Mouse (Mus musculus) forebrain, postnatal 0 days (tissue): ENCODE results near the gene 5730596B20Rik. TPM values are rescaled to one million over a fixed set of nuclear protein-coding genes. Genes with fewer than 3 reads are reported as not detected.

ENCODE experiments used
- ATAC-seq: fragments of 200-750 bp; cut with Nextera tagmentation; 2 replicates; pipeline ENCODE4 v1.8.0; 2017; ENCODE audit warnings: mild to moderate bottlenecking, moderate library complexity
- DNase-seq: peaks from one replicate; pipeline ENCODE4 v3.0.0-alpha.2; 2015
- H3K27ac ChIP-seq: fragments of 300-500 bp; sonication (generic); 2 replicates; pipeline ENCODE4 v1.5.1; 2014; ENCODE audit warnings: low read depth, mild to moderate bottlenecking, antibody characterized with exemption, low read length, moderate library complexity, mixed read lengths
- H3K27me3 ChIP-seq: fragments of 300-500 bp; sonication (generic); 2 replicates; pipeline ENCODE4 v1.6.1; 2014; ENCODE audit warnings: mild to moderate bottlenecking, low read length, mixed read lengths; ENCODE audit not compliant: insufficient read depth
- H3K36me3 ChIP-seq: fragments of 300-500 bp; sonication (generic); 2 replicates; pipeline ENCODE4 v1.6.1; 2014; ENCODE audit warnings: mild to moderate bottlenecking, moderate library complexity; ENCODE audit not compliant: insufficient read depth
- H3K4me1 ChIP-seq: fragments of 300-500 bp; sonication (generic); 2 replicates; pipeline ENCODE4 v1.6.1; 2014; ENCODE audit warnings: antibody characterized with exemption; ENCODE audit not compliant: insufficient read depth
- H3K4me2 ChIP-seq: fragments of 300-500 bp; sonication (generic); 2 replicates; pipeline ENCODE4 v1.6.1; 2014; ENCODE audit warnings: low read depth, mild to moderate bottlenecking, moderate library complexity
- H3K4me3 ChIP-seq: fragments of 300-500 bp; sonication (generic); 2 replicates; pipeline ENCODE4 v1.5.1; 2014; ENCODE audit warnings: low read depth, low read length, mixed read lengths
- H3K9ac ChIP-seq: fragments of 300-500 bp; sonication (generic); 2 replicates; pipeline ENCODE4 v1.6.1; 2014; ENCODE audit warnings: mild to moderate bottlenecking
- H3K9me3 ChIP-seq: fragments of 300-500 bp; sonication (generic); 2 replicates; pipeline ENCODE4 v1.6.1; 2016; ENCODE audit warnings: low read length
- CTCF ChIP-seq: sonication (generic); IDR thresholded peaks from 2 replicates; pipeline ENCODE4 v1.5.1; 2016; ENCODE audit warnings: antibody characterized with exemption, control low read depth, low read depth
- WGBS: fragments of 180-500 bp; shearing (Covaris S2); extraction: QIAGEN DNeasy Blood & Tissue Kit; methylation state at CpG from one replicate; pipeline ENCODE4 v1.1.7; 2014; 5-methylcytosine and 5-hydroxymethylcytosine counted together
- polyA plus RNA-seq: library from polyadenylated mRNA; unstranded; fragments of >200 nt; fragmentation: Nextera tagmentation; extraction: Ambion mirVana; gene quantifications from 2 replicates; pipeline ENCODE4 v1.2.1, GENCODE M21; 2015
- total RNA-seq: library from RNA; depleted of rRNA; stranded (reverse); fragments of >200 nt; gene quantifications from 2 replicates; pipeline ENCODE4 v1.2.3, GENCODE M21; 2014

5730596B20Rik gene
- total and polyA plus RNA-seq, 2 experiments from 2014 or later = not detected

GRCm38 (mm10) chr6:52189909-52190308 is 12.6 kb downstream of the 5730596B20Rik start:
- TF ChIP-seq CTCF = no peak
- no peaks in the 10 kb centered on the region for H3K36me3 ChIP-seq
- WGBS = 3% methylated on average over 8 of the region's 8 CpGs
- no peak overlapping the region for H3K4me3 ChIP-seq
- DNase-seq = no peak
- H3K27me3 ChIP-seq = peaks cover 99% of the 10 kb centered on the region
- H3K4me2 ChIP-seq = no peak overlapping the region
- H3K27ac ChIP-seq = no peak overlapping the region
- no peak overlapping the region for H3K9ac ChIP-seq
- no peak for ATAC-seq
- no peaks in the 10 kb centered on the region for H3K4me1 ChIP-seq
- H3K9me3 ChIP-seq = no peaks in the 10 kb centered on the region

DNA sequence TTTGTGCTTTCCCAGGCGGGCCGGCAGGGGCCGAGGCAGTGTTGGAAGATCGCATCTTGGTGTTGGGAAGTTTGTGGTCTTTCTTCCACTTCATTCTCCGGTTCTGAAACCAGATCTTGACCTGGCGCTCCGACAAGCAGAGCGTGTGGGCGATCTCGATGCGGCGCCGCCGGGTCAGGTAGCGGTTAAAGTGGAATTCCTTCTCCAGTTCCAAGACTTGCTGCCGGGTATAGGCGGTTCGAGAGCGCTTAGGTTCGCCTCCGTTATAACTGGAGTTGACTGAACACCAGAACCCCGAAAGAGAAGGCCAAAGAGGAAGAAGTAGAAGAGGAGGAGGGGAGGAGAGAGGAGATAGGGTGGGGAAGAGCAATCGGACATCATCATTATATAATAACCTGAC is 13.1 kb downstream of the 5730596B20Rik start:
- Histone ChIP-seq H3K9me3 (no peaks in the 10 kb centered on the region), H3K4me3 (no peak overlapping the region), H3K4me2 (no peak overlapping the region), H3K27ac (no peak overlapping the region), H3K4me1 (no peaks in the 10 kb centered on the region), H3K36me3 (no peaks in the 10 kb centered on the region), H3K27me3 (peaks cover 99% of the 10 kb centered on the region), H3K9ac (no peak overlapping the region)
- WGBS = under 1% methylated on average over 23 of the region's 23 CpGs
- DNase-seq (no peak), ATAC-seq (no peak)
- TF ChIP-seq CTCF = no peak

DNA sequence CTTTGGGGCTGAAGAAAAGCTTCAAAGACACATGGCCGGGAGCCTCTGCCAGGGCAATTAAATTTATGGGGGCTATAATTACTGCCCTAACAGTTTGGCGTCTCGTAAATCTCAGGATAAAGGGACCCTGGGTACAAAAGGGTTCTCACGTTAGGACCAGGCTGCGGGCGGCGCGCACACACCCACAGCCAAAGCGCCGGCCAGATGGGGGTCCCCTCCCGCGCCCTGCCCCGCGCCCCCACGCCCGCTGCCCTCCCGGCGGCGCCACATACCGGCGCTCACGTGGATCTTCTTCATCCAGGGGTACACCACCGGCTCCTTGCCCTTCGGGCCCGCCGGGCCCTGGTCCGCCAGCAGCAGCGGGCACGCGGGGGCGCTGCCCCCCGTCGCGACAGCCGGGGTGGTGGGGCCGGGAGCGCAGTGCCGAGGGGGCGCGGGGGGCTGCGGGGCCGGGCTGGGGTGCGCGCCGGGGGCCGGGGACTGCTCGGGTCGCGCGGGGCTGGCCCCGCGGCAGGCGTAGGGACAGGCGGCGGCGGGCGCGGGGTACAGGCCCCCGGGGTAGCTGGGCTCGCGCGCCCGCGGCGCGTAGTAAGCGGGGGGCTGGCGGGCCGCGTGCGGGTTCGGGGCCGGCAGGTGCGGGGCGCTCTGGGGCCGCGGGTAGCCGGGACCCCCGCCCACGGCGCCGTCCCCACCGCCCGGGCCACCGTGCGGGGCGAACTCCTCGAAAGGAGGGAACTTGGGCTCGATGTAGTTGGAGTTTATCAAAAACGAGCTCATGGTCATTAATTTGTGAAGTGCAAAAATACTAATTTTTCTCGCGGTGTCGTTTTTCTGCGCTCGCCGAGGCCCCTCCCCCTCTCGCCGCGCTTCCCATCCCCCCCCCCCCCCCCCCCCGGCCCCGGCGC is 13.9 kb downstream of the 5730596B20Rik start, which contains the start of gene Hoxa4:
Gene Hoxa4, minus strand, starts transcription at position 848 of the 905 bp plus-strand sequence.
- DNase-seq = no peak
- H3K27ac ChIP-seq = no peak within 1 kb of the TSS
- TF ChIP-seq CTCF = no peak
- no peak within 1 kb of the TSS for H3K9ac ChIP-seq
- no peaks in the 10 kb centered on the region for H3K36me3 ChIP-seq
- no peaks in the 10 kb centered on the region for H3K4me1 ChIP-seq
- WGBS = 2% methylated on average over 62 of the region's 102 CpGs
- peaks cover 99% of the 10 kb centered on the region for H3K27me3 ChIP-seq
- peak within 1 kb of the TSS; percentile 48 for H3K4me2 ChIP-seq
- no peaks in the 10 kb centered on the region for H3K9me3 ChIP-seq
- peak within 1 kb of the TSS; percentile 27 for H3K4me3 ChIP-seq
- ATAC-seq = no peak

DNA sequence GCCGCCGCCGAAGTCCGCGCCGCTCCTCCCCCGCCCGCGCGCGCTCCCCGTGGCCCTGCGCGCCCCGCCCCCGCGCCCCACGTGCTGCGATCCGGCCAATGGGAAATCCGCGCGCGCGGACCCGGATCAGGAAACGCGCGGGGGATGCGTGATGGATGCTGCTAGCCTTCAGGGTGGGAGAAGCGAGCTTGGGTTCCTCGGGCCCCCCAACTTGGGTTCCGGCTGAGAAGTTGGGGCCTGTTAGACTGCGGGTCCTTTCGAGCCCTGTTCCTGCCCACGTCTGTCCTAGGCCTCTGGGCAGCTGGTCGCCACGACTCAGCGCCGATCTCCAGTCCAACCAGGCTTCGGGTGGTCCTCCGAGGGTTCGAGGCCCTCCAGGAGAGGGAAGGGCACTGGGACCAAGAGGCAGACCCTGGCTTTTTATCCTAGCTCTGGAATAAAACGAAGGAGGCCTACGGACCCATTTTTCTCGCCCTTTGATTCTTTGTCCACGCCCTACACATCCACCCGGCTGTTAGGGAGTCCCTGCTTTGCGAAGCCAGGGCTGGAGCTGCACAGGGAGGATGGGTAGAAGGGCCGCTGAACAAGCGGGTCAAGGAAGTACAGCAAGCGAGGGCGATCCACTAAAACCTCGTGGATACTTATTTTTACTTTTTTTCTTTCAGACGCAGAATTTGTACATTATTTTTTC is 14.7 kb downstream of the 5730596B20Rik start:
- Histone ChIP-seq H3K9ac (no peak overlapping the region), H3K27me3 (peaks cover 99% of the 10 kb centered on the region), H3K27ac (no peak overlapping the region), H3K4me1 (no peaks in the 10 kb centered on the region), H3K36me3 (no peaks in the 10 kb centered on the region), H3K4me2 (peak overlapping the region; percentile 48), H3K9me3 (no peaks in the 10 kb centered on the region), H3K4me3 (peak overlapping the region; percentile 27)
- DNase-seq (no peak), ATAC-seq (peak; percentile 36)
- 3% methylated on average over 44 of the region's 55 CpGs for WGBS
- TF ChIP-seq CTCF = no peak

GRCm38 (mm10) chr6:52194690-52195089 is 17.4 kb downstream of the 5730596B20Rik start:
- no peaks in the 10 kb centered on the region for H3K9me3 ChIP-seq
- DNase-seq = no peak
- no peak overlapping the region for H3K27ac ChIP-seq
- no peak overlapping the region for H3K9ac ChIP-seq
- H3K4me3 ChIP-seq = no peak overlapping the region
- ATAC-seq = no peak
- no peak for TF ChIP-seq CTCF
- H3K4me2 ChIP-seq = no peak overlapping the region
- H3K36me3 ChIP-seq = no peaks in the 10 kb centered on the region
- peaks cover 99% of the 10 kb centered on the region for H3K27me3 ChIP-seq
- 4% methylated on average over 10 of the region's 10 CpGs for WGBS
- no peaks in the 10 kb centered on the region for H3K4me1 ChIP-seq

- DNase-seq = no peak
- WGBS = 3% methylated on average over 9 of the region's 9 CpGs
- Histone ChIP-seq H3K4me2 (no peak overlapping the region), H3K9me3 (no peaks in the 10 kb centered on the region), H3K36me3 (no peaks in the 10 kb centered on the region), H3K4me1 (no peaks in the 10 kb centered on the region), H3K4me3 (no peak overlapping the region), H3K27ac (no peak overlapping the region), H3K27me3 (peaks cover 99% of the 10 kb centered on the region), H3K9ac (no peak overlapping the region)
- TF ChIP-seq CTCF = no peak
- no peak for ATAC-seq
These were observed 19.5 kb downstream of the 5730596B20Rik start for GRCm38 (mm10) chr6:52196811-52197210.

GRCm38 (mm10) chr6:52197271-52197670 is 20.0 kb downstream of the 5730596B20Rik start:
- no peaks in the 10 kb centered on the region for H3K9me3 ChIP-seq
- H3K36me3 ChIP-seq = no peaks in the 10 kb centered on the region
- no peak overlapping the region for H3K9ac ChIP-seq
- no peak overlapping the region for H3K27ac ChIP-seq
- H3K4me1 ChIP-seq = no peaks in the 10 kb centered on the region
- TF ChIP-seq CTCF = peak; percentile 54
- DNase-seq (no peak), ATAC-seq (peak; percentile 51; the same call in 1 of the 2 replicates)
- WGBS = under 1% methylated on average over 10 of the region's 10 CpGs
- no peak overlapping the region for H3K4me3 ChIP-seq
- no peak overlapping the region for H3K4me2 ChIP-seq
- H3K27me3 ChIP-seq = peaks cover 99% of the 10 kb centered on the region
